Mouse (Mus musculus) hindbrain, embryonic 10.5 days (tissue): Measurements from ENCODE around the gene Serpina12. TPM values are rescaled to one million over a fixed set of nuclear protein-coding genes. Genes with fewer than 3 reads are reported as not detected.

Source experiments
- DNase-seq: peaks from one replicate; pipeline ENCODE4 v3.0.0-alpha.2; 2017; ENCODE audit warnings: low spot score
- H3K27ac ChIP-seq: fragments of 300-500 bp; sonication (generic); 2 replicates; pipeline ENCODE4 v1.5.1; 2016; ENCODE audit warnings: mild to moderate bottlenecking, moderate library complexity
- H3K27me3 ChIP-seq: fragments of 300-500 bp; sonication (generic); 2 replicates; pipeline ENCODE4 v1.6.1; 2016; ENCODE audit warnings: mild to moderate bottlenecking; ENCODE audit not compliant: poor library complexity, insufficient read depth, severe bottlenecking
- H3K36me3 ChIP-seq: fragments of 300-500 bp; sonication (generic); 2 replicates; pipeline ENCODE4 v1.6.1; 2016; ENCODE audit warnings: mild to moderate bottlenecking, moderate library complexity
- H3K4me1 ChIP-seq: fragments of 300-500 bp; sonication (generic); replicated peaks from 2 replicates; pipeline ENCODE4 v1.6.1; 2016; ENCODE audit warnings: mild to moderate bottlenecking
- H3K4me3 ChIP-seq: fragments of 300-500 bp; sonication (generic); 2 replicates; pipeline ENCODE4 v1.5.1; 2016; ENCODE audit warnings: mild to moderate bottlenecking, moderate library complexity
- H3K9me3 ChIP-seq: fragments of 300-500 bp; sonication (generic); 2 replicates; pipeline ENCODE4 v1.6.1; 2016; ENCODE audit warnings: mild to moderate bottlenecking, moderate library complexity
- WGBS: fragments of 180-500 bp; shearing (Covaris S2); methylation state at CpG from one replicate; pipeline ENCODE4 v1.1.7; 2016; 5-methylcytosine and 5-hydroxymethylcytosine counted together
- polyA plus RNA-seq: library from polyadenylated mRNA; unstranded; fragments of >200 nt; fragmentation: Nextera tagmentation; extraction: Ambion mirVana; gene quantifications from 2 replicates; pipeline ENCODE4 v1.2.1, GENCODE M21; 2016

Serpina12 gene
- polyA plus RNA-seq, 1 experiment from 2014 or later = not detected

- Histone ChIP-seq H3K27ac (no peak overlapping the region), H3K27me3 (no peaks in the 10 kb centered on the region), H3K4me1 (no peaks in the 10 kb centered on the region), H3K36me3 (no peaks in the 10 kb centered on the region), H3K9me3 (no peaks in the 10 kb centered on the region), H3K4me3 (no peak overlapping the region)
- 83% methylated on average over 8 of the region's 8 CpGs for WGBS
- no peak for DNase-seq
These were observed 11.5 kb upstream of the Serpina12 start for GRCm38 (mm10) chr12:104055755-104056154.

- Histone ChIP-seq H3K27ac (no peak overlapping the region), H3K4me1 (no peaks in the 10 kb centered on the region), H3K36me3 (no peaks in the 10 kb centered on the region), H3K9me3 (no peaks in the 10 kb centered on the region), H3K27me3 (no peaks in the 10 kb centered on the region), H3K4me3 (no peak overlapping the region)
- no peak for DNase-seq
- 42% methylated on average over 1 of the region's 1 CpGs for WGBS
These were observed 9.8 kb upstream of the Serpina12 start for GRCm38 (mm10) chr12:104053995-104054394.

- Histone ChIP-seq H3K4me3 (no peak overlapping the region), H3K9me3 (no peaks in the 10 kb centered on the region), H3K36me3 (no peaks in the 10 kb centered on the region), H3K27ac (no peak overlapping the region), H3K27me3 (no peaks in the 10 kb centered on the region), H3K4me1 (no peaks in the 10 kb centered on the region)
- no peak for DNase-seq
- 86% methylated on average over 8 of the region's 8 CpGs for WGBS
These were observed 1.5 kb upstream of the Serpina12 start for GRCm38 (mm10) chr12:104045713-104046112.

GRCm38 (mm10) chr12:104042753-104043152 is 1.5 kb downstream of the Serpina12 start:
- no peaks in the 10 kb centered on the region for H3K9me3 ChIP-seq
- H3K27me3 ChIP-seq = no peaks in the 10 kb centered on the region
- no peak overlapping the region for H3K4me3 ChIP-seq
- WGBS = 88% methylated on average over 2 of the region's 2 CpGs
- DNase-seq = no peak
- no peaks in the 10 kb centered on the region for H3K36me3 ChIP-seq
- H3K27ac ChIP-seq = no peak overlapping the region
- no peaks in the 10 kb centered on the region for H3K4me1 ChIP-seq

GRCm38 (mm10) chr12:104041401-104041800 is 2.8 kb downstream of the Serpina12 start:
- no peaks in the 10 kb centered on the region for H3K4me1 ChIP-seq
- no peaks in the 10 kb centered on the region for H3K36me3 ChIP-seq
- no peak overlapping the region for H3K27ac ChIP-seq
- DNase-seq = no peak
- no peaks in the 10 kb centered on the region for H3K9me3 ChIP-seq
- 64% methylated on average over 6 of the region's 6 CpGs for WGBS
- H3K4me3 ChIP-seq = no peak overlapping the region
- no peaks in the 10 kb centered on the region for H3K27me3 ChIP-seq

GRCm38 (mm10) chr12:104038181-104038580 is 6.1 kb downstream of the Serpina12 start:
- no peaks in the 10 kb centered on the region for H3K27me3 ChIP-seq
- no peak for DNase-seq
- no peaks in the 10 kb centered on the region for H3K9me3 ChIP-seq
- H3K36me3 ChIP-seq = no peaks in the 10 kb centered on the region
- no peaks in the 10 kb centered on the region for H3K4me1 ChIP-seq
- 94% methylated on average over 7 of the region's 7 CpGs for WGBS
- no peak overlapping the region for H3K27ac ChIP-seq
- no peak overlapping the region for H3K4me3 ChIP-seq

GRCm38 (mm10) chr12:104033752-104034151 is 10.5 kb downstream of the Serpina12 start:
- Histone ChIP-seq H3K4me3 (no peak overlapping the region), H3K36me3 (no peaks in the 10 kb centered on the region), H3K27ac (no peak overlapping the region), H3K27me3 (no peaks in the 10 kb centered on the region), H3K4me1 (peaks cover 7% of the 10 kb centered on the region; the same call in 1 of the 2 replicates), H3K9me3 (no peaks in the 10 kb centered on the region)
- 100% methylated on average over 1 of the region's 1 CpGs for WGBS
- DNase-seq = no peak

- Histone ChIP-seq H3K36me3 (no peaks in the 10 kb centered on the region), H3K27ac (no peak overlapping the region), H3K4me3 (no peak overlapping the region), H3K4me1 (peaks cover 7% of the 10 kb centered on the region; the same call in 1 of the 2 replicates), H3K27me3 (no peaks in the 10 kb centered on the region), H3K9me3 (no peaks in the 10 kb centered on the region)
- DNase-seq = peak; percentile 28
- WGBS = 45% methylated on average over 8 of the region's 8 CpGs
These were observed 14.3 kb downstream of the Serpina12 start for GRCm38 (mm10) chr12:104029986-104030385.

- H3K9me3 ChIP-seq = 0 out of 2 replicates have a peak, but pooled peaks cover 4% of the 10 kb centered on the region
- H3K36me3 ChIP-seq = no peaks in the 10 kb centered on the region
- no peaks in the 10 kb centered on the region for H3K4me1 ChIP-seq
- H3K27ac ChIP-seq = no peak overlapping the region
- WGBS = 87% methylated on average over 3 of the region's 3 CpGs
- H3K27me3 ChIP-seq = no peaks in the 10 kb centered on the region
- H3K4me3 ChIP-seq = no peak overlapping the region
- no peak for DNase-seq
These were observed 29.0 kb downstream of the Serpina12 start for GRCm38 (mm10) chr12:104015280-104015679.

- no peak for DNase-seq
These were observed 30.6 kb downstream of the Serpina12 start, which contains the start of gene Serpina9 for GRCm38 (mm10) chr12:104013620-104014019. Serpina9 (minus strand) TSS chr12:104013755.

GRCm38 (mm10) chr12:104004689-104005088 is 39.6 kb downstream of the Serpina12 start:
- Histone ChIP-seq H3K27ac (no peak overlapping the region), H3K4me1 (no peaks in the 10 kb centered on the region), H3K27me3 (no peaks in the 10 kb centered on the region), H3K36me3 (no peaks in the 10 kb centered on the region), H3K4me3 (no peak overlapping the region), H3K9me3 (peaks cover 5% of the 10 kb centered on the region; the same call in 1 of the 2 replicates)
- DNase-seq = no peak
- WGBS = 84% methylated on average over 5 of the region's 5 CpGs

More at GRCm38 (mm10) chr12:104013620-104014019, 30.6 kb downstream of the Serpina12 start, which contains the start of gene Serpina9:
- no peak within 1 kb of the TSS for H3K27ac ChIP-seq
- no peaks in the 10 kb centered on the region for H3K27me3 ChIP-seq
- H3K4me3 ChIP-seq = no peak within 1 kb of the TSS
- H3K9me3 ChIP-seq = 0 out of 2 replicates have a peak, but pooled peaks cover 4% of the 10 kb centered on the region
- H3K4me1 ChIP-seq = no peaks in the 10 kb centered on the region
- 83% methylated on average over 6 of the region's 6 CpGs for WGBS
- H3K36me3 ChIP-seq = no peaks in the 10 kb centered on the region

GRCm38 (mm10) chr12:104003238-104003612 is 41.0 kb downstream of the Serpina12 start:
- WGBS = 85% methylated on average over 4 of the region's 4 CpGs
- no peaks in the 10 kb centered on the region for H3K27me3 ChIP-seq
- H3K4me3 ChIP-seq = no peak overlapping the region
- H3K4me1 ChIP-seq = no peaks in the 10 kb centered on the region
- peaks cover 5% of the 10 kb centered on the region; the same call in 1 of the 2 replicates for H3K9me3 ChIP-seq
- H3K27ac ChIP-seq = no peak overlapping the region
- no peak for DNase-seq
- no peaks in the 10 kb centered on the region for H3K36me3 ChIP-seq

- no peak for DNase-seq
These were observed 41.5 kb downstream of the Serpina12 start for GRCm38 (mm10) chr12:104002569-104003237.

More at GRCm38 (mm10) chr12:104002569-104003237, 41.5 kb downstream of the Serpina12 start:
- Histone ChIP-seq H3K4me1 (no peaks in the 10 kb centered on the region), H3K36me3 (no peaks in the 10 kb centered on the region), H3K27me3 (no peaks in the 10 kb centered on the region), H3K27ac (no peak overlapping the region), H3K9me3 (peaks cover 5% of the 10 kb centered on the region; the same call in 1 of the 2 replicates), H3K4me3 (no peak overlapping the region)
- 86% methylated on average over 10 of the region's 10 CpGs for WGBS
